Mouse (Mus musculus): Measurements from ENCODE around the gene Rap1a. TPM values are rescaled to one million over a fixed set of nuclear protein-coding genes. Genes with fewer than 3 reads are reported as not detected.
"Not testable (repeated sequence)": the region's sequence is repeated elsewhere in the genome, so short reads cannot be mapped to it uniquely, and the experiment has no call there.

Gene Rap1a
- polyA plus RNA-seq, 1 experiment from 2014 or later = 83.4 TPM

- Histone ChIP-seq H3K4me2 (replicated peaks) (peak overlapping the region; percentile 100; the same call in 1 of the 2 replicates), H3K4me3 (no peak overlapping the region), H3K9me3 (no peaks in the 10 kb centered on the region), H3K4me1 (peaks cover 18% of the 10 kb centered on the region), H3K27ac (no peak overlapping the region), H3K9ac (no peak overlapping the region), H3K27me3 (peaks cover 37% of the 10 kb centered on the region), H3K36me3 (no peaks in the 10 kb centered on the region)
- no peak for ATAC-seq (ENCODE audit: insufficient number of reproducible peaks, insufficient read depth, low FRiP score, low TSS enrichment)
- 51% methylated on average over 4 of the region's 4 CpGs for WGBS
Observed at GRCm38 (mm10) chr3:105706366-105707020, 94.6 kb downstream of the Rap1a start.

GRCm38 (mm10) chr3:105705561-105705960, 95.6 kb downstream of the Rap1a start:
- H3K9ac ChIP-seq = peak overlapping the region; percentile 63; the same call in 1 of the 2 replicates
- peaks cover 17% of the 10 kb centered on the region for H3K4me1 ChIP-seq
- no peaks in the 10 kb centered on the region for H3K9me3 ChIP-seq
- H3K4me2 ChIP-seq (replicated peaks) = peak overlapping the region; percentile 100
- no peak for ATAC-seq (ENCODE audit: insufficient number of reproducible peaks, insufficient read depth, low FRiP score, low TSS enrichment)
- WGBS = 29% methylated on average over 3 of the region's 3 CpGs
- H3K4me3 ChIP-seq = peak overlapping the region; percentile 55
- H3K27ac ChIP-seq = no peak overlapping the region
- peaks cover 37% of the 10 kb centered on the region for H3K27me3 ChIP-seq
- no peaks in the 10 kb centered on the region for H3K36me3 ChIP-seq

GRCm38 (mm10) chr3:105705061-105705549, 96.0 kb downstream of the Rap1a start:
- H3K27ac ChIP-seq = no peak overlapping the region
- H3K4me1 ChIP-seq = peaks cover 17% of the 10 kb centered on the region
- no peaks in the 10 kb centered on the region for H3K9me3 ChIP-seq
- H3K27me3 ChIP-seq = peaks cover 37% of the 10 kb centered on the region
- peak; percentile 25; the same call in 1 of the 2 replicates for ATAC-seq (ENCODE audit: insufficient number of reproducible peaks, insufficient read depth, low FRiP score, low TSS enrichment)
- H3K4me3 ChIP-seq = peak overlapping the region; percentile 55
- peak overlapping the region; percentile 63 for H3K9ac ChIP-seq
- no peaks in the 10 kb centered on the region for H3K36me3 ChIP-seq
- H3K4me2 ChIP-seq (replicated peaks) = peak overlapping the region; percentile 100
- under 1% methylated on average over 28 of the region's 28 CpGs for whole genome bisulfite sequencing

GRCm38 (mm10) chr3:105704031-105705008, 96.8 kb downstream of the Rap1a start, which contains the start of gene Inka2:
Gene Inka2, plus strand, starts transcription at chr3:105704599.
- Histone ChIP-seq H3K27ac (no peak within 1 kb of the TSS; the same call in 1 of the 2 replicates), H3K36me3 (no peaks in the 10 kb centered on the region), H3K4me1 (peaks cover 17% of the 10 kb centered on the region), H3K9me3 (no peaks in the 10 kb centered on the region), H3K4me3 (peak within 1 kb of the TSS; percentile 55), H3K9ac (peak within 1 kb of the TSS; percentile 63), H3K4me2 (replicated peaks) (peak within 1 kb of the TSS; percentile 100), H3K27me3 (peaks cover 37% of the 10 kb centered on the region)
- peak; percentile 94 for ATAC-seq (ENCODE audit: insufficient number of reproducible peaks, insufficient read depth, low FRiP score, low TSS enrichment)
- WGBS = 4% methylated on average over 37 of the region's 43 CpGs

GRCm38 (mm10) chr3:105703571-105703970, 97.6 kb downstream of the Rap1a start:
- Histone ChIP-seq H3K4me1 (peaks cover 17% of the 10 kb centered on the region), H3K9ac (no peak overlapping the region)
- no peak for ATAC-seq (ENCODE audit: insufficient number of reproducible peaks, insufficient read depth, low FRiP score, low TSS enrichment)

GRCm38 (mm10) chr3:105701399-105701798, 99.7 kb downstream of the Rap1a start:
- 57% methylated on average over 5 of the region's 5 CpGs for WGBS
- H3K27ac ChIP-seq = no peak overlapping the region
- H3K9me3 ChIP-seq = no peaks in the 10 kb centered on the region
- no peak overlapping the region for H3K4me2 ChIP-seq (replicated peaks)
- H3K36me3 ChIP-seq = no peaks in the 10 kb centered on the region
- no peak overlapping the region for H3K4me3 ChIP-seq
- H3K9ac ChIP-seq = no peak overlapping the region
- H3K4me1 ChIP-seq = peaks cover 7% of the 10 kb centered on the region
- H3K27me3 ChIP-seq = peaks cover 39% of the 10 kb centered on the region
- no peak for ATAC-seq (ENCODE audit: insufficient number of reproducible peaks, insufficient read depth, low FRiP score, low TSS enrichment)

More at GRCm38 (mm10) chr3:105703571-105703970, 97.6 kb downstream of the Rap1a start:
- no peak overlapping the region; the same call in 1 of the 2 replicates for H3K27ac ChIP-seq
- H3K36me3 ChIP-seq = no peaks in the 10 kb centered on the region
- no peak overlapping the region for H3K4me3 ChIP-seq
- H3K27me3 ChIP-seq = peaks cover 37% of the 10 kb centered on the region
- H3K9me3 ChIP-seq = no peaks in the 10 kb centered on the region
- H3K4me2 ChIP-seq (replicated peaks) = no peak overlapping the region
- 41% methylated on average over 6 of the region's 6 CpGs for WGBS

- ATAC-seq (ENCODE audit: insufficient number of reproducible peaks, insufficient read depth, low FRiP score, low TSS enrichment); H3K36me3 ChIP-seq; H3K4me2 ChIP-seq (replicated peaks); H3K27ac ChIP-seq; H3K4me3 ChIP-seq; H3K9ac ChIP-seq; H3K9me3 ChIP-seq: not testable (repeated sequence)
- 37% methylated on average over 1 of the region's 1 CpGs for whole genome bisulfite sequencing
- Histone ChIP-seq H3K4me1 (peaks cover 13% of the 10 kb centered on the region), H3K27me3 (peaks cover 36% of the 10 kb centered on the region)
Observed at GRCm38 (mm10) chr3:105700786-105701185, 100.3 kb downstream of the Rap1a start.

GRCm38 (mm10) chr3:105699241-105699933, 101.7 kb downstream of the Rap1a start:
- Histone ChIP-seq H3K27ac (no peak overlapping the region), H3K36me3 (no peaks in the 10 kb centered on the region), H3K9ac (no peak overlapping the region), H3K4me1 (peaks cover 13% of the 10 kb centered on the region), H3K27me3 (peaks cover 36% of the 10 kb centered on the region; the same call in 1 of the 2 replicates), H3K4me2 (replicated peaks) (no peak overlapping the region), H3K4me3 (no peak overlapping the region), H3K9me3 (no peaks in the 10 kb centered on the region)
- no peak for ATAC-seq (ENCODE audit: insufficient number of reproducible peaks, insufficient read depth, low FRiP score, low TSS enrichment)
- WGBS = 31% methylated on average over 3 of the region's 3 CpGs

GRCm38 (mm10) chr3:105698311-105698710, 102.8 kb downstream of the Rap1a start:
- H3K9me3 ChIP-seq = no peaks in the 10 kb centered on the region
- no peak overlapping the region for H3K4me3 ChIP-seq
- no peaks in the 10 kb centered on the region for H3K36me3 ChIP-seq
- no peak for ATAC-seq (ENCODE audit: insufficient number of reproducible peaks, insufficient read depth, low FRiP score, low TSS enrichment)
- no peak overlapping the region for H3K27ac ChIP-seq
- 75% methylated on average over 1 of the region's 1 CpGs for WGBS
- peaks cover 39% of the 10 kb centered on the region for H3K27me3 ChIP-seq
- no peak overlapping the region for H3K4me2 ChIP-seq (replicated peaks)
- H3K9ac ChIP-seq = no peak overlapping the region
- peaks cover 13% of the 10 kb centered on the region for H3K4me1 ChIP-seq

- H3K4me3 ChIP-seq = no peak overlapping the region
- WGBS = 81% methylated on average over 5 of the region's 5 CpGs
- no peaks in the 10 kb centered on the region for H3K9me3 ChIP-seq
- peaks cover 30% of the 10 kb centered on the region for H3K27me3 ChIP-seq
- no peak overlapping the region for H3K4me2 ChIP-seq (replicated peaks)
- H3K36me3 ChIP-seq = no peaks in the 10 kb centered on the region
- no peak overlapping the region for H3K9ac ChIP-seq
- H3K4me1 ChIP-seq = peaks cover 13% of the 10 kb centered on the region
- no peak for ATAC-seq (ENCODE audit: insufficient number of reproducible peaks, insufficient read depth, low FRiP score, low TSS enrichment)
- H3K27ac ChIP-seq = no peak overlapping the region
Observed at GRCm38 (mm10) chr3:105697148-105697441, 104.0 kb downstream of the Rap1a start.

All from embryonic facial prominence, embryonic 12.5 days (tissue).